Mouse (Mus musculus): ENCODE measurements around the gene Tmem222.
A peak's percentile ranks its signal among the peaks of the same experiment; 100 is the strongest.

Tmem222 gene

DNA sequence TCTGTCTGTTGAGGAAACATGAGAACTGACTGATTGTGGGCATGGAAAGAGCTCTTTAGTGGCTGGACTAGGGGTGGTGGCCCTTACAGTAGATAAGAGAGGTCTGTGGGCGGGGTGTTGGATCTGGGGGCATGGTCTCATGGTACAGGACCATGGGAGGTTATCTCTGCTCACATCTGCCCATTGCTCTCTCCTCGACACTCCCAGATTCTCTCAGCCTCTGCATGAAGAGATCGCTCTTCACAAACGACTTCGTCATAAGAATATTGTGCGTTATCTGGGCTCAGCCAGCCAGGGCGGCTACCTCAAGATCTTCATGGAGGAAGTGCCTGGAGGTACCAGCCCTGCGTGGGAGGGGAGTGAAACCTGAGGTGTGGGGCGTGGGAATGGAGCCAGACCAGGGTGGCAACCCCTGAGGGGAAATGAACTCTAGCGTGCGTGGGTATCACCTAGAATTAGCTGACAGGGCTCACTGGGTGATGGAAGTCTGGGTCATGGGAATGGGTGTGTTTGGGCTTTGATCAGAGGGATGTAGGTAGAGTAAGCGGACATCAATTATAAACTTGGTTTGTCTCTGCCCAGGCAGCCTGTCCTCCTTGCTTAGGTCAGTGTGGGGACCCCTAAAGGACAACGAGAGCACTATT lies 29.7 kb downstream of the Tmem222 start:
- DNase-seq: no peak

DNA sequence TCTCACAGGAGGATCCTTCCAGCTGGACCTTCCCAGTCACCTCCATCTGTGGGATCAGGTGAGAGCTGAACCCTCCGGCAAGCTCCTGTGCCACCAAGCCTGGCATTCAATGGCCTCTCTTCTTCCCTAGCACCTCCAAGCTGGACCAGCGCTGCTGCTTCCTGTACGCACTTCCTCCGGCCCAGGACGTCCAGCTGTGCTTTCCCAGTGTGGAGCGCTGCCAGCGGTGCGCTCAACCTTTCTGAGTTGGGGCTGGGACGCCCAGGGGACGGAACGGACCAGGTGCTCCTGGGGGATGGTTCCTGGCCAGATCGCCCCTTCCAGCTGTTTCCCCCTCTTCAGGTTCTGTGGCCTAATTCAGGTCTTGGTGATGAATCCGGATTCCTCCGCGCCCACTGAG lies 30.5 kb downstream of the Tmem222 start:
- no peak for DNase-seq

DNA sequence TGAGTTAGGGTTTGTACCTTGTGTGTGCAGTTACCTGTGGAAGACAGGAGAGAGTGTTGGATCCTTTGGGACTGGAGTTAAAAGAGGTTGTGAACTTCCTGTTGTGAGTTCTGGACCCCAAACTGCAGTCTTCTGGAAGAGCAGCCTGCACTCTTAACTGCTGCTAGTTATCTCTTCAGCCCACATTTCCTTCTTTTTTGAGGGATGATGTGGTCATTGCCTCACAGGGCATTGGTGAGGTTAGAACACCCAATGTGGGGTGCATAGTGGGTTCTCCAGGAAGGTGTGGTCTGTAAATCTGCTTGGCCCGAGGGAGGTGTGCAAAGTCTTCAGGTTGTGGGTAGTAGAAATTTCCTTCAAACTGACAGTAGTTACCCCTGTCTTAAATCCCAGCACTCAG lies 33.3 kb downstream of the Tmem222 start:
- DNase-seq: no peak

GRCm38 (mm10) chr4:133243538-133243937 lies 34.1 kb downstream of the Tmem222 start:
- no peak for DNase-seq

DNA sequence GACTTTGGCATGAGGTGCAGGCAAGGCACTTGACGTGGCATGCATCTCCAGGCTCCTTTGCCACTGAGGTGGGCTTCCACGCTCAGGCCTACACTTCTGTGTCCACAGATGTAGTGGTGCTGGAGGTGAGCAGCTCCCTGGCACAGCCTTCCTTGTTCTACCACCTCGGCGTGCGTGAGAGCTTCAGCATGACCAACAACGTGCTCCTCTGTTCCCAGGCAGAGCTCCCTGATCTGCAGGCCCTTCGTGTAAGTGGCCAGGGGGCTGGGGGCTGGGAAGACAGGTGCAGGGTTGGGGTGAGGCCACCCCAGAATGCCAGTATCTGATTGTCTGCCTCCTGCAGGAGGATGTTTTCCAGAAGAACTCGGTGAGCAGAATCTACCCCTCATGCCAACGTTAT lies 34.9 kb downstream of the Tmem222 start:
- DNase-seq: no peak

DNA sequence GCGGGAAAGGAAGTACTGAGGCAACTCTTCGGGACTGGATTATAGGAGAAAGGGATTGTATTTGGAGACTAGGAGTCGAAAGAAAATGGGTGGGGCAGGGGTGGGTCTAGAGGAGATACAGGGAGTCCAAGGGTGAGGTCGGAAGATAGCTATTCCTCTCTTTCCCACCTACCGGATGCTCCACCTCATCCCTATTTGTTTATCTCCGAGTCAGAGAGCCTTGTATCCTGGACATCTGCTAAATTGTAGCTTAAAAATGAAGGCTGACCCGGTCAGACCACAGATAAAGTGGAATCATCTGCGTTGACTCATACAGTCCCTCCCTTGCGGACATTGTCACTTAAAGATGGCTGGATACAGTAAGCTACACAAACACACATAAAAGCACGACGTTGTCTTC lies 35.7 kb downstream of the Tmem222 start:
- DNase-seq: no peak

DNA sequence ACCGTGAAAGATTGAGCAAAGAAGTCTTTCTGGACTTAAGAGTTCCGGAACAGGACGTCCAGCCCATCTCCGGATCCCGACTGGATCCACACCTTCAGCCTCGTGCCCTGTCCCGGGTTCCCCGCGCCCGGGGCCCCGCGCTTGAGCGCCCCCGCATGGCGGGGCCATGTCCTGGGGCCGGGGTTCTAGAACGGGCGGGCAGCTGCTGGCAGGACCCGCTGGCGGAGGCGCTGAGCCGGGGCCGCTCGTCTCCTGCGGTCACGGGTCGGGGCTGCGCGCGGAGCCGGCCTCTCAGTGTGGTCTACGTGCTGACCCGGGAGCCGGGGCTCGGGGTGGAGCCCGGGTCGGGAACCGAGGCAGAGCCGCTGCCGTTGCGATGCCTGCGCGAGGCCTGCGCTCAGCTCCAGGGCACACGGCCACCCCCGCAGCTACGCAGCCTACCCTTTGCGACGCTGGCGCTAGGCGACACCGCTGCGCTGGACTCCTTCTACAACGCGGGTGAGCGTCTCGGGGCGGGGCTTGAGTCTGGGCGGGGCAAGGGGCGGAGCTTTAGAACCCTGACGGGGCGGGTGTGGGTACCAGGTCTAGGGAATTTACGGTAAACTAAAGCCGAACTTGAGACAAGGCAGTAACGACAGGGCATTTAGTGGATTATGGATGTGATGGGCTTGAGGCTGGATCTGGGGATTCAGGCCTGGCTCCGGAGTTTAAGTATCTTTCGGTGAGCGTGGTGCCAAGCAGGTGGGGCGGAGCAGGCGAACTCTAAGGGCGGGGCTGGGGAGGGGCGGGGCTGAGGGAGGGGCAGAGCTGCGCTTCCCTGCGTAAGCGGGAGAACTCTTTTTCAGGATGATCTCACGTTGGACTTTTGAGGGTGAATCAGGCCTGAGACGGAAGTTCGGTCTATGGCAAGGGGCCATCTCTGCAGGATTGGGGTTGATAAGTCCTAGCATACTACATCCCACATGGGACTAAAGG lies 36.4 kb downstream of the Tmem222 start:
- DNase-seq: peak; percentile 83

DNA sequence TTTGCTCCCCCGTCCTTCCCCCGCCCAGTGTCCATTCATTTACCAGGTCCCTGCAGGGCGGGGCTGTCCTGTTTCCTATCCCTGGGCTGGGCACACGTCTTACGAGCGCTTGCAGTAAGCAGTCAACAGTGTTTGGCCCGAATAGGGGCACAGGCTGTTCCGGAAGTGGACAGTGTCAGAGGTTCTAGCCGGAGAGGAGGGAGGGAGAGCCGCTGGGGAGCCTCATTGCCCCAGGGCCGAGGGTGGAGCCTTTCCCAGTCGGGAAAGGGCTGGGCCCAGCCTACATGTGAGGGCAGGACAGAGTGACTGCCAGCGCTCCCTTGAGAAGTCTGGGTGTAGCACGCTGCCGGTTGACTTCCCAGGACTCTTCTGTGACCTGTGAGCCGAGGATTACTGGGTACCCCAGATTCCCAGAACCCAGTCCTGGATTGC lies 37.1 kb downstream of the Tmem222 start, which contains the start of gene Map3k6:
Map3k6 (plus strand) TSS at position 329 of the 432 bp plus-strand sequence.
- DNase-seq: no peak

DNA sequence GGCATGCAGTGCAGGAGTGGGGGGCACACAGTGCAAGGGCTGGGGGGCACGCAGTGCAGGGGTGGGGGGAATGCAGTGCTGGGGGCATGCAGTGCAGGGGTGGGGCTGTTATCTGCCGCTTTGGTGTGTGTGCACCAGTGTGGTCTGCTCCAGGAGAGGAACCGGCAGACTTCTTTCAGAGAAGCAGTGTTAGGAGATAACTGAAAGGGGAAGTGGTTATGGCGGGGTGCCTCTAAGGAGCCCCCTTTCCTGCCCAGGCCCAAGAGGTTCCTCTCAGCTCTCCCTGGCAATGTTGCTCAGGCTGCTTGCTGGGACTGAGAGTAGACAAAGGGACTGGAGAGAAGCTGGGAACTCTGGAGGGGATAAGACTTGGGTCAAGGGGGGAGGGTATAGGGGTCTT lies 39.7 kb downstream of the Tmem222 start:
- DNase-seq: no peak

GRCm38 (mm10) chr4:133235415-133235814 lies 42.2 kb downstream of the Tmem222 start:
- no peak for DNase-seq

GRCm38 (mm10) chr4:133234771-133235170 lies 42.8 kb downstream of the Tmem222 start:
- DNase-seq: no peak

GRCm38 (mm10) chr4:133233285-133233976 lies 44.2 kb downstream of the Tmem222 start:
- DNase-seq: no peak

DNA sequence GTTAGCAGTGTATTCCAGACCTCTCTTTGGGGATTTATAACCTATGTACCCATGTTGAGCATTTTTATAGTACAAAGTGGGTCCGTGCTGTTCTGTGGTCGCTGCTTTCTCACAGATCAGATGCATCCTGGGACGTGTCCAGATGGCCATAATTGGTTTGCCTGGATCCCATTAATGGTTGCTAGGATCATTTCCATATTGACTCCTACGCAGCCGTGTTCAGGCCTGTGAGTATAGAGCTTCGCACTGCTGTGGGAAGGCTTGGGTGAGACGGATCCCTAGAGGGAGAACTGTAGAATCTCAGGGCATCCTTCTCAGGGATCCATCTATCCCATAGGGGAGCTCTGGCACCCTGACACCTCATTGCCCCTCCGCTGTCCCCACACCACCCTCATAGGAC lies 48.0 kb downstream of the Tmem222 start:
- no peak for DNase-seq

GRCm38 (mm10) chr4:133227636-133228035 lies 50.0 kb downstream of the Tmem222 start:
- DNase-seq: no peak

DNA sequence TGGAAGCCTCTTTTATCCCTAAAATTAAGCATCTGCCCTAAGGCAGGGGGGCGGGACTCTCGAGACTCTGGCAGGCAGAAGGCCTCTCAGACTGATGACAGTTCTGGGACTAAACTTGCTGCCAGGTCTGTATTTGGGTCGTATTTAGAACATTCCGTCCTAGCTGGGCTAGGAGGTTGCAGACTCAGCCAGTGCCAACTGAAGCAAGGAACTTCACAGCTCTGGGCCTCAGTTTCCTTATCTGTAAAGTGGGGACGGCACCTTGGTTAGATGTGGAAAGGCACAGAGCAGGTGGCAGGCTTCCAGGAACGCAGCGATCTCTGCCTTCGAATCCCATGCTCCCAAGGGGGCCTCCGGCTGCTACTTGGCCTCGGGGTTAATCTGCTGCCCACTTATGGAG lies 51.5 kb downstream of the Tmem222 start:
- no peak for DNase-seq

DNA sequence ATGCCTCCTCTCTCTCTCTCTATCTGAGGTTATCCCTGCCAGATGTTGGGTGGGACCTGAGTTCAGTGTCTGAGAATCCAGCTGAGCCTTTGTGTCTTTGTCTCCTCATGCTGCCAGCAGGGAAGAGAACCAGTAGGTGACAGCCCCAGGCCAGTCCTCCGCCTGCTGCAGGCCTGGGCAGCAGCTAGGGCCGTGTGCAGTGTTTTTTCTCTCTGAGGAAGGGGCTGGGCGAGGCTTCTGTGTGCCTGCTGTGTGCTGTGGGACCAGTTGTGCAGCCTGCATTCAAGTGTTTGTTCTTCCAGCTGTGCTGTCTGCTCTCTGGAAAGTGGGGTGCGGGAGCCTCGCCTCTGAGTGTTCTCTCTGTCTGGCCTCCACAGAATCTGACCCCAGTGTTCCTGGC lies 53.7 kb downstream of the Tmem222 start:
- DNase-seq: no peak

DNA sequence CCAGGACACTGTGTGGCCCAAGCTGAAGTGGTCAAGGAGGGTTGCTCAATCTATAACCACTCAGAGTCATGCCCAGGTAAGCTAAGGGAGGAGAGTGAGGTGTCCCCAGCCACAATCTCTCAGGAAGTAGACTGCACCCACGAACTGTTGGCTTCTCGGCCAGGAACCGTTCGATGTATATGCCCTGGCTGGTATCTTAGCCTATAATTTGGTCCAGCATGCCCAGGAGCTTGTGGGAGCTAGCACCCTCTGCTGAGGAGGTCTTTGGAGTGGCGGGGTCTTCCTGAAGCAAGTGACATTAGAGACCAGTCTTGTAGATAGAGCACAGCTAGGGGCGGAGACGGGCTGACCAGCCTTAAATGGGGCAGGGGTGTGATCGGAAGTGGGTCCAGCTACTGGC lies 55.9 kb downstream of the Tmem222 start:
- DNase-seq: no peak

DNA sequence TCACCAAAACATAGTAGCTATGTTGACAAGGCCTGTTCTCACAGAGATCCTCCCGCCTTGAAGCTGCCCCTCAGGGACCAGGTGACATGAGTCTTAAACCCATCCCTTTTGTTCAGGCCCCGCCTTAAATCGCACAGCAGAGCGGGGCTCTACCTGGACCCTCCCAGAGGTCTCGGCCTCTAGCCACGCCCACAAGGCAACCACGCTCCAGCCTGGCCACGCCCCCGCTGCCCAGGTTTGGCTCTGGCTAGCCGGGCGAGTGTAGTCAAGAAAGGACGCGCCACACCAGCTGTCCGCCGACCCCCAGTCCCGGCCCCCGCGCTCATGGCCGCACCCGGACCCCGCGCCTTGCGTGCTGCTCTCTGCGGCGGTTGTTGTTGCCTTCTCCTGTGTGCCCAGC lies 56.9 kb downstream of the Tmem222 start:
- no peak for DNase-seq

DNA sequence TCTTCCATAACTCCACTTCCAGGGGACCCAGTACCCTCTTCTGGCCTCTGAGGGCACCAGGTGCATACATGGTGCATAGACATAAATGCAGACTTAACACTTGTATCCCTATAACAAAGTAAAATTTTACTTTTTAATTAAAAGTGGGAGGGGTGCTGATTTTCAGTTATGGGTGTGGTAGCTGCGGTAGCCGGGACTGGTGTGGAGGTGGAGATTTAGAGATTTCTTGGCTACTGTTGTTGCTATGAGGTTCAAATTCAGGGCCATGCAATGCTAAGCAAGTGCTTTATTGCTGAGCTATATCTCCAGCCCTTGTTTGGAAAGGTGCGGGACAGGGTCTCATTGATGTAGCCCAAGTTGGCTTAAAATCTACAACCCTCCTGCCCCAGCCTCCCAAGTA lies 58.8 kb downstream of the Tmem222 start:
- no peak for DNase-seq

GRCm38 (mm10) chr4:133217641-133218040 lies 60.0 kb downstream of the Tmem222 start:
- peak; percentile 67 for DNase-seq
